Mouse (Mus musculus): ENCODE measurements around the gene Myo16. TPM values are rescaled to one million over a fixed set of nuclear protein-coding genes. Genes with fewer than 3 reads are reported as not detected.

Myo16 gene
- total RNA-seq, 1 experiment from 2014 or later = not detected

GRCm38 (mm10) chr8:10234516-10234915 is 80.8 kb downstream of the Myo16 start:
- no peak for ATAC-seq (replicated peaks in 1 of 2; ENCODE audit: insufficient read depth in 1 of 2, low FRiP score in 2 of 2, low TSS enrichment in 1 of 2, low read depth in 1 of 2, poor library complexity in 2 of 2, severe bottlenecking in 2 of 2)

GRCm38 (mm10) chr8:10243344-10243743 is 89.6 kb downstream of the Myo16 start:
- no peak for ATAC-seq (replicated peaks in 1 of 2; ENCODE audit: insufficient read depth in 1 of 2, low FRiP score in 2 of 2, low TSS enrichment in 1 of 2, low read depth in 1 of 2, poor library complexity in 2 of 2, severe bottlenecking in 2 of 2)

GRCm38 (mm10) chr8:10249156-10249555 is 95.4 kb downstream of the Myo16 start:
- ATAC-seq (replicated peaks in 1 of 2; ENCODE audit: insufficient read depth in 1 of 2, low FRiP score in 2 of 2, low TSS enrichment in 1 of 2, low read depth in 1 of 2, poor library complexity in 2 of 2, severe bottlenecking in 2 of 2) = peak in 1 of 2 experiments; percentile 22; a peak in 1 of 4 replicates

GRCm38 (mm10) chr8:10255741-10256140 is 102.0 kb downstream of the Myo16 start:
- ATAC-seq (replicated peaks in 1 of 2; ENCODE audit: insufficient read depth in 1 of 2, low FRiP score in 2 of 2, low TSS enrichment in 1 of 2, low read depth in 1 of 2, poor library complexity in 2 of 2, severe bottlenecking in 2 of 2) = no peak

GRCm38 (mm10) chr8:10256563-10256962 is 102.9 kb downstream of the Myo16 start:
- ATAC-seq (replicated peaks in 1 of 2; ENCODE audit: insufficient read depth in 1 of 2, low FRiP score in 2 of 2, low TSS enrichment in 1 of 2, low read depth in 1 of 2, poor library complexity in 2 of 2, severe bottlenecking in 2 of 2) = no peak

GRCm38 (mm10) chr8:10270094-10270493 is 116.4 kb downstream of the Myo16 start:
- ATAC-seq (replicated peaks in 1 of 2; ENCODE audit: insufficient read depth in 1 of 2, low FRiP score in 2 of 2, low TSS enrichment in 1 of 2, low read depth in 1 of 2, poor library complexity in 2 of 2, severe bottlenecking in 2 of 2) = peak; percentile 56 to 60

- ATAC-seq (replicated peaks in 1 of 2; ENCODE audit: insufficient read depth in 1 of 2, low FRiP score in 2 of 2, low TSS enrichment in 1 of 2, low read depth in 1 of 2, poor library complexity in 2 of 2, severe bottlenecking in 2 of 2) = peak; percentile 49 to 53; a peak in 2 of 4 replicates
Measured at GRCm38 (mm10) chr8:10292600-10292999, 138.9 kb downstream of the Myo16 start.

- peak; percentile 69 to 81 for ATAC-seq (replicated peaks in 1 of 2; ENCODE audit: insufficient read depth in 1 of 2, low FRiP score in 2 of 2, low TSS enrichment in 1 of 2, low read depth in 1 of 2, poor library complexity in 2 of 2, severe bottlenecking in 2 of 2)
Measured at GRCm38 (mm10) chr8:10300797-10301196, 147.1 kb downstream of the Myo16 start.

- ATAC-seq (replicated peaks in 1 of 2; ENCODE audit: insufficient read depth in 1 of 2, low FRiP score in 2 of 2, low TSS enrichment in 1 of 2, low read depth in 1 of 2, poor library complexity in 2 of 2, severe bottlenecking in 2 of 2) = no peak
Measured at GRCm38 (mm10) chr8:10303061-10303460, 149.3 kb downstream of the Myo16 start.

- no peak for ATAC-seq (replicated peaks in 1 of 2; ENCODE audit: insufficient read depth in 1 of 2, low FRiP score in 2 of 2, low TSS enrichment in 1 of 2, low read depth in 1 of 2, poor library complexity in 2 of 2, severe bottlenecking in 2 of 2)
Measured at GRCm38 (mm10) chr8:10303992-10304391, 150.3 kb downstream of the Myo16 start.

- ATAC-seq (replicated peaks in 1 of 2; ENCODE audit: insufficient read depth in 1 of 2, low FRiP score in 2 of 2, low TSS enrichment in 1 of 2, low read depth in 1 of 2, poor library complexity in 2 of 2, severe bottlenecking in 2 of 2) = no peak
Measured at GRCm38 (mm10) chr8:10304721-10305120, 151.0 kb downstream of the Myo16 start.

GRCm38 (mm10) chr8:10307345-10307744 is 153.6 kb downstream of the Myo16 start:
- ATAC-seq (replicated peaks in 1 of 2; ENCODE audit: insufficient read depth in 1 of 2, low FRiP score in 2 of 2, low TSS enrichment in 1 of 2, low read depth in 1 of 2, poor library complexity in 2 of 2, severe bottlenecking in 2 of 2) = no peak

- no peak for ATAC-seq (replicated peaks in 1 of 2; ENCODE audit: insufficient read depth in 1 of 2, low FRiP score in 2 of 2, low TSS enrichment in 1 of 2, low read depth in 1 of 2, poor library complexity in 2 of 2, severe bottlenecking in 2 of 2)
Measured at GRCm38 (mm10) chr8:10307770-10308476, 154.2 kb downstream of the Myo16 start.

- ATAC-seq (replicated peaks in 1 of 2; ENCODE audit: insufficient read depth in 1 of 2, low FRiP score in 2 of 2, low TSS enrichment in 1 of 2, low read depth in 1 of 2, poor library complexity in 2 of 2, severe bottlenecking in 2 of 2) = no peak
Measured at GRCm38 (mm10) chr8:10310470-10310869, 156.8 kb downstream of the Myo16 start.

- no peak for ATAC-seq (replicated peaks in 1 of 2; ENCODE audit: insufficient read depth in 1 of 2, low FRiP score in 2 of 2, low TSS enrichment in 1 of 2, low read depth in 1 of 2, poor library complexity in 2 of 2, severe bottlenecking in 2 of 2)
Measured at GRCm38 (mm10) chr8:10312316-10312715, 158.6 kb downstream of the Myo16 start.

- no peak for ATAC-seq (replicated peaks in 1 of 2; ENCODE audit: insufficient read depth in 1 of 2, low FRiP score in 2 of 2, low TSS enrichment in 1 of 2, low read depth in 1 of 2, poor library complexity in 2 of 2, severe bottlenecking in 2 of 2)
Measured at GRCm38 (mm10) chr8:10316201-10316600, 162.5 kb downstream of the Myo16 start.

GRCm38 (mm10) chr8:10318103-10318502 is 164.4 kb downstream of the Myo16 start:
- ATAC-seq (replicated peaks in 1 of 2; ENCODE audit: insufficient read depth in 1 of 2, low FRiP score in 2 of 2, low TSS enrichment in 1 of 2, low read depth in 1 of 2, poor library complexity in 2 of 2, severe bottlenecking in 2 of 2) = no peak

- no peak for ATAC-seq (replicated peaks in 1 of 2; ENCODE audit: insufficient read depth in 1 of 2, low FRiP score in 2 of 2, low TSS enrichment in 1 of 2, low read depth in 1 of 2, poor library complexity in 2 of 2, severe bottlenecking in 2 of 2)
Measured at GRCm38 (mm10) chr8:10350451-10350850, 196.7 kb downstream of the Myo16 start.

GRCm38 (mm10) chr8:10358711-10359110 is 205.0 kb downstream of the Myo16 start:
- ATAC-seq (replicated peaks in 1 of 2; ENCODE audit: insufficient read depth in 1 of 2, low FRiP score in 2 of 2, low TSS enrichment in 1 of 2, low read depth in 1 of 2, poor library complexity in 2 of 2, severe bottlenecking in 2 of 2) = no peak

All from hematopoietic stem cell, adult 5-6 weeks (primary cell).